Mouse (Mus musculus): ENCODE data around the gene Gm21677.
"Not testable (repeated sequence)": the region's sequence is repeated elsewhere in the genome, so short reads cannot be mapped to it uniquely, and the experiment has no call there.

Gene Gm21677

DNA sequence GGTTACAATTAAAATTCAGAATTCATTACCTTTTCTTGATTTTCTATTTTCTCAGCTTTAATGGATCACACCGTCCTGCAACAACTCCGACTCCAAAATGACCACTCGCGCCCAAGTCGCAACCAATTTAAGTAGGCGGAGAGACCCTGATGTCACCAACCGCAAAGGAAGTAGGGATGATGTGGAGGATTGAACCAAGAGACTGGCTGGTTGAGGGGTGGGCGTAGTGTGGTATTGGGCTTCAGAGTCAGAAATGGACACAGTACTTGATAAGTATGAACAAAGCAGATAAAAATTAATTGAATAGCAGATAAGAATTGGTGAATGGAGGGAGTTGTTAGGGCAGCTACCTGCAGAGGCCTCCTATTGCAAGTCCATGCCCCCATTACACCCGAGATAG is at the start of gene Gm21677:
Gene Gm21677, minus strand, starts transcription at position 101 of the 400 bp plus-strand sequence.
- DNase-seq (ENCODE audit: low spot score) = not testable (repeated sequence)

DNA sequence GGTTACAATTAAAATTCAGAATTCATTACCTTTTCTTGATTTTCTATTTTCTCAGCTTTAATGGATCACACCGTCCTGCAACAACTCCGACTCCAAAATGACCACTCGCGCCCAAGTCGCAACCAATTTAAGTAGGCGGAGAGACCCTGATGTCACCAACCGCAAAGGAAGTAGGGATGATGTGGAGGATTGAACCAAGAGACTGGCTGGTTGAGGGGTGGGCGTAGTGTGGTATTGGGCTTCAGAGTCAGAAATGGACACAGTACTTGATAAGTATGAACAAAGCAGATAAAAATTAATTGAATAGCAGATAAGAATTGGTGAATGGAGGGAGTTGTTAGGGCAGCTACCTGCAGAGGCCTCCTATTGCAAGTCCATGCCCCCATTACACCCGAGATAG is 39.0 kb upstream of the Gm21677 start, which contains the start of gene Gm21693:
Gene Gm21693, minus strand, starts transcription at position 101 of the 400 bp plus-strand sequence.
- not testable (repeated sequence) for DNase-seq (ENCODE audit: low spot score)

DNA sequence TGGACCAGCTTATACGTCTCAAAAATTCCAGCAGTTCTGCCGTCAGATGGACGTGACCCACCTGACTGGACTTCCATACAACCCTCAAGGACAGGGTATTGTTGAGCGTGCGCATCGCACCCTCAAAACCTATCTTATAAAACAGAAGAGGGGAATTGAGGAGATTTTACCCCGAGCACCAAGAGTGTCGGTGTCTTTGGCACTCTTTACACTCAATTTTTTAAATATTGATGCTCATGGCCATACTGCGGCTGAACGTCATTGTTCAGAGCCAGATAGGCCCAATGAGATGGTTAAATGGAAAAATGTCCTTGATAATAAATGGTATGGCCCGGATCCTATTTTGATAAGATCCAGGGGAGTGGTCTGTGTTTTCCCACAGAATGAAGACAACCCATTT is 34.4 kb upstream of the Gm21677 start:
- not testable (repeated sequence) for DNase-seq (ENCODE audit: low spot score)
